Mouse (Mus musculus) heart, embryonic 10.5 days (tissue): ENCODE measurements at regions not wholly inside any gene's neighbourhood (a gene's known extent, or its start where the extent isn't known, plus 50 kb on each side); places are given as distances from the start of the nearest gene placed in this dataset.

Experiments used
- DNase-seq: peaks from one replicate; pipeline ENCODE4 v3.0.0-alpha.2; 2017; ENCODE audit warnings: low spot score
- H3K27ac ChIP-seq: fragments of 300-500 bp; sonication (generic); 2 replicates; pipeline ENCODE4 v1.5.1; 2016; ENCODE audit warnings: mild to moderate bottlenecking
- H3K27me3 ChIP-seq: fragments of 300-500 bp; sonication (generic); 2 replicates; pipeline ENCODE4 v1.6.1; 2016; ENCODE audit warnings: mild to moderate bottlenecking; ENCODE audit not compliant: poor library complexity, insufficient read depth, severe bottlenecking
- H3K36me3 ChIP-seq: fragments of 300-500 bp; sonication (generic); 2 replicates; pipeline ENCODE4 v1.6.1; 2016; ENCODE audit warnings: mild to moderate bottlenecking, moderate library complexity
- H3K4me1 ChIP-seq: fragments of 300-500 bp; sonication (generic); 2 replicates; pipeline ENCODE4 v1.6.1; 2016; ENCODE audit warnings: mild to moderate bottlenecking
- H3K4me3 ChIP-seq: fragments of 300-500 bp; sonication (generic); 2 replicates; pipeline ENCODE4 v1.5.1; 2016; ENCODE audit warnings: mild to moderate bottlenecking, moderate library complexity
- H3K9me3 ChIP-seq: fragments of 300-500 bp; sonication (generic); 2 replicates; pipeline ENCODE4 v1.6.1; 2016; ENCODE audit warnings: mild to moderate bottlenecking, moderate library complexity
- WGBS: fragments of 180-500 bp; shearing (Covaris S2); methylation state at CpG from one replicate; pipeline ENCODE4 v1.1.7; 2016; 5-methylcytosine and 5-hydroxymethylcytosine counted together

- no peak for DNase-seq
- no peaks in the 10 kb centered on the region for H3K36me3 ChIP-seq
- no peak overlapping the region for H3K4me3 ChIP-seq
- 62% methylated on average over 12 of the region's 12 CpGs for WGBS
- no peak overlapping the region for H3K27ac ChIP-seq
- H3K4me1 ChIP-seq: peaks cover 13% of the 10 kb centered on the region; the same call in 1 of the 2 replicates
- H3K9me3 ChIP-seq: no peaks in the 10 kb centered on the region
- H3K27me3 ChIP-seq: no peaks in the 10 kb centered on the region
These were observed 2205.4 kb upstream of the Gm7489 start for GRCm38 (mm10) chr15:51679186-51679902.

- Histone ChIP-seq H3K27ac (no peak overlapping the region), H3K4me3 (no peak overlapping the region), H3K27me3 (no peaks in the 10 kb centered on the region), H3K9me3 (no peaks in the 10 kb centered on the region), H3K36me3 (no peaks in the 10 kb centered on the region), H3K4me1 (peaks cover 13% of the 10 kb centered on the region; the same call in 1 of the 2 replicates)
- peak; percentile 2 for DNase-seq
These were observed 2204.2 kb upstream of the Gm7489 start for GRCm38 (mm10) chr15:51680494-51680893.

GRCm38 (mm10) chr15:51681191-51681590, 2203.5 kb upstream of the Gm7489 start:
- 82% methylated on average over 6 of the region's 6 CpGs for WGBS
- Histone ChIP-seq H3K4me1 (peaks cover 13% of the 10 kb centered on the region; the same call in 1 of the 2 replicates), H3K27me3 (no peaks in the 10 kb centered on the region), H3K9me3 (no peaks in the 10 kb centered on the region), H3K4me3 (no peak overlapping the region), H3K27ac (no peak overlapping the region), H3K36me3 (no peaks in the 10 kb centered on the region)
- peak; percentile 53 for DNase-seq

- Histone ChIP-seq H3K27me3 (no peaks in the 10 kb centered on the region), H3K36me3 (no peaks in the 10 kb centered on the region), H3K4me3 (no peak overlapping the region), H3K9me3 (no peaks in the 10 kb centered on the region), H3K4me1 (peaks cover 13% of the 10 kb centered on the region; the same call in 1 of the 2 replicates), H3K27ac (no peak overlapping the region)
- 60% methylated on average over 5 of the region's 5 CpGs for WGBS
- DNase-seq: no peak
These were observed 2202.4 kb upstream of the Gm7489 start for GRCm38 (mm10) chr15:51682331-51682730.

- Histone ChIP-seq H3K4me1 (0 out of 2 replicates have a peak, but pooled peaks cover under 1% of the 10 kb centered on the region), H3K36me3 (no peaks in the 10 kb centered on the region), H3K9me3 (no peaks in the 10 kb centered on the region), H3K4me3 (no peak overlapping the region), H3K27ac (no peak overlapping the region), H3K27me3 (no peaks in the 10 kb centered on the region)
- peak; percentile 63 for DNase-seq
- WGBS: 84% methylated on average over 13 of the region's 13 CpGs
These were observed 2197.6 kb upstream of the Gm7489 start for GRCm38 (mm10) chr15:51687007-51687540.

GRCm38 (mm10) chr15:51689498-51689897, 2195.2 kb upstream of the Gm7489 start:
- no peaks in the 10 kb centered on the region for H3K4me1 ChIP-seq
- no peaks in the 10 kb centered on the region for H3K27me3 ChIP-seq
- H3K27ac ChIP-seq: no peak overlapping the region
- no peaks in the 10 kb centered on the region for H3K9me3 ChIP-seq
- DNase-seq: no peak
- H3K4me3 ChIP-seq: no peak overlapping the region
- WGBS: 54% methylated on average over 1 of the region's 1 CpGs
- H3K36me3 ChIP-seq: no peaks in the 10 kb centered on the region

GRCm38 (mm10) chr15:51692671-51693070, 2192.0 kb upstream of the Gm7489 start:
- Histone ChIP-seq H3K4me1 (no peaks in the 10 kb centered on the region), H3K27me3 (no peaks in the 10 kb centered on the region), H3K4me3 (no peak overlapping the region), H3K36me3 (no peaks in the 10 kb centered on the region), H3K9me3 (no peaks in the 10 kb centered on the region), H3K27ac (no peak overlapping the region)
- 82% methylated on average over 4 of the region's 4 CpGs for WGBS
- no peak for DNase-seq

DNA sequence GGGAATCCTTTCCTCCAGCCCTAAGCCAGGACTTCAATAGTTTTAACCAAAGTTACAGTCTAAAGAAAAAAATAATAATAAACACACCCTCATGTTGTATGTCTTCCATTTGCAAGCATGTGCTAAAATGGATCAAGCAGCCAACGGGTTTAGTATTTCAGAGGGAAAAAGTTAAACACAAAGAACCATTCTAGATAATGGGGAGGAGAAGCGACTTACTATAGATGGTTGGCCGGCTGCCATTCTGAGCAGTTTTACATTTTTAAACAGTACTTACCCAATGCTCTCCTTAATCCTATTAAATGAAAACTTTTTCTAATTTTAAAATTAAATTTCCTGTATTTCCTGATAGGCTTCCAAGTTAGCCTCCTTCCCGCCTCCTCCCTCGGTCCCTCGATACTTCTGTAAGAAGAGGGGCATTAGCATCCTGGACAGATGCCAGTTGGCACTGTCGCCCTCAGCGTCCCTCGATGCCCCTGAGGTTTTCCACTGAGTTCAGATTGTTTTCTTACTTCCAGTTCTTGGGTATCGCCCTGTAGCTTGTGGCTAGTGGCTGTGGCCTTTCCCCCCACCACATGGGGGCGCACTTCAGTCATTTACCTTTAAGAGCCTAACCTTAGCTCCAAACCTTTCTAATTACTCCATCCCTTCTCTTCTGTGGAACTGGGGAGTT, 2188.2 kb upstream of the Gm7489 start:
- 73% methylated on average over 11 of the region's 11 CpGs for WGBS
- H3K4me3 ChIP-seq: no peak overlapping the region
- H3K27me3 ChIP-seq: no peaks in the 10 kb centered on the region
- H3K36me3 ChIP-seq: no peaks in the 10 kb centered on the region
- no peaks in the 10 kb centered on the region for H3K4me1 ChIP-seq
- no peak for DNase-seq
- no peak overlapping the region for H3K27ac ChIP-seq
- no peaks in the 10 kb centered on the region for H3K9me3 ChIP-seq

DNA sequence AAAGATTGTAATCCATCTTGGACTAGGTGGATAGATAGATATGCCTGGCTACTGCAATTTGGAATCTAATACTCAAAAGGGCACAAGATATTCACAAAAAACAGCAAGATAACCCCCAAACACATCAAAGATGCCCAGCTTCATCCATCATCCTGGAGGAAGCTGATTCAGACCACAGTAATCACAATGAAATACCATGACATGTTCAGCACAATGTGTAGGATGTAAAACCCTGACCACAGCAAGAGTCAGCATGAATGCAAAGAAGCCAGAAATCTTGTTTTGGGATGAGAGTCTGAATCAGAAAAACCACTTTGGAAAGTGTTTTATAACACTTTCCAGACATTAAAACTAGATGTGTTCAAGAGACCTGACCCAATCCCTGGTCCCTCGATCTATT, 2180.5 kb upstream of the Gm7489 start:
- WGBS: 84% methylated on average over 1 of the region's 1 CpGs

DNA sequence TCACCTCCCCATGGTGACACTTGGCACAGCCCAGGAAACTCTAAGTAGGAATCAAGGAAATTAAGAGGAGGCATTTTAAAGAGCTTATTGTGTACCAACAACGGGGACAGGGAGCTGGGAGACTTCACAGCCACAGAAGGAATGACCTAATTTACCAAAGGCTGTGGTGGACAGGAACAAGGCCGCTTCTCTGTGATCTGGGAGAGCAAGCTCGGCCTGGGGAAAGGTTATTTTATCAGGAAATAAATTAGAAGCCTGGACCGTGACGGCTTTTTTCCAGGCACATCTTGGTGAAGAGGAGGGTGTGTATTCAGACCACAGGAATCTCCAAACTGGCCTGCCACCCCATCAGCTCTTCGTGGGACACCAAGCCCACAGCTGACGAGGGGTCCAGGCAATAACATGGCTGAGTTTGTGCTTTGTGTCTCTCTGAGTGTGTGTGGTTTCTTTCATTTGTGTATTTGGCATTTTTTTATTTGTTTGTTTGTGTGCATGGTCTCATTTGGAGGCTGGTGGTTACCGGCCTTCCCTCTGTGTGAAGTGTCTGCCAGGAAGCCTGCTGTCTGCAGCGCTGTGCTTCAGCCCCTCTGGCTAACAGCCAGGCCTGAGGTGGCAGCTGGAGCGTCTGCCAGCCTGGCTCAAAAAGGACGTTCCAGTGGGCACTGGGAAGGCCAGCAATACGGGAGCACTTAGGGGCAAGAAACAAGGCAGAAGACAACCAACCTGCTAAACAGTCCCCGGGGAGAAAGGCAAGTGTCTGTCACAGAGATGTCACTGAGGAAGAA, 2174.6 kb upstream of the Gm7489 start:
- Histone ChIP-seq H3K9me3 (no peaks in the 10 kb centered on the region), H3K36me3 (no peaks in the 10 kb centered on the region), H3K4me3 (no peak overlapping the region), H3K27me3 (no peaks in the 10 kb centered on the region), H3K4me1 (peaks cover 31% of the 10 kb centered on the region), H3K27ac (peak overlapping the region; percentile 79)
- no peak for DNase-seq
- 36% methylated on average over 13 of the region's 13 CpGs for WGBS

More for the DNA sequence above, 2180.5 kb upstream of the Gm7489 start:
- DNase-seq: no peak
- no peaks in the 10 kb centered on the region for H3K9me3 ChIP-seq
- H3K4me3 ChIP-seq: no peak overlapping the region
- H3K27me3 ChIP-seq: no peaks in the 10 kb centered on the region
- H3K27ac ChIP-seq: no peak overlapping the region
- H3K4me1 ChIP-seq: 0 out of 2 replicates have a peak, but pooled peaks cover 2% of the 10 kb centered on the region
- no peaks in the 10 kb centered on the region for H3K36me3 ChIP-seq

GRCm38 (mm10) chr15:51720873-51721308, 2163.8 kb upstream of the Gm7489 start:
- DNase-seq: no peak
- no peaks in the 10 kb centered on the region for H3K36me3 ChIP-seq
- WGBS: 37% methylated on average over 9 of the region's 9 CpGs
- no peaks in the 10 kb centered on the region for H3K9me3 ChIP-seq
- no peak overlapping the region for H3K4me3 ChIP-seq
- H3K27me3 ChIP-seq: no peaks in the 10 kb centered on the region
- peaks cover 8% of the 10 kb centered on the region; the same call in 1 of the 2 replicates for H3K4me1 ChIP-seq
- no peak overlapping the region for H3K27ac ChIP-seq

DNA sequence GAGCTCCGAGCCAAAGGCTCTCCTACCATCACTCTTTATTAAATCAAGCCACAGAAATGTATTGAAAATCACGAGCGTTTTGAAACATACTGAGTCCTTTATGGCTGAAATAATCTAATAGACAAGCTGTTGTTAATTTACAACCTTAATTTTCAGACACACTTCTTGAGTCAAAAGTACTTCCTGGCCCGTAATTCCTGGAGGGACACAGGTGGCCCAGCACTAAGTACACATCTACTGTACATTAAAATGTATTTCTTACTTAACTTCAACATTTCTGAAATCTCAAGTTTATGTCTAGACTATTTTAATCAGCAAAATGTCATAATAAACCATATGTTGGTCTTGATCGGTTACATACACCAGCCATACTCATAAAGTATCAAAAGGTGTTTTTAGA, 2163.3 kb upstream of the Gm7489 start:
- H3K4me1 ChIP-seq: peaks cover 6% of the 10 kb centered on the region; the same call in 1 of the 2 replicates
- no peaks in the 10 kb centered on the region for H3K27me3 ChIP-seq
- H3K36me3 ChIP-seq: no peaks in the 10 kb centered on the region
- 82% methylated on average over 5 of the region's 5 CpGs for WGBS
- H3K4me3 ChIP-seq: no peak overlapping the region
- H3K9me3 ChIP-seq: no peaks in the 10 kb centered on the region
- H3K27ac ChIP-seq: no peak overlapping the region
- no peak for DNase-seq
